Mouse (Mus musculus) liver, postnatal 0 days (tissue): ENCODE results near the gene Olfr619.

Experiments used
- CTCF ChIP-seq: sonication (generic); IDR thresholded peaks from 2 replicates; pipeline ENCODE4 v1.5.1; 2016; ENCODE audit warnings: antibody characterized with exemption, low read depth
- EP300 ChIP-seq: IDR thresholded peaks from 2 replicates; pipeline ENCODE4 v1.6.1; 2016; ENCODE audit warnings: antibody characterized with exemption, low read depth, mild to moderate bottlenecking

GRCm38 (mm10) chr7:103642602-103643001 lies 42.2 kb downstream of the Olfr619 start, which contains the start of gene Olfr622:
- TF ChIP-seq CTCF (no peak), EP300 (no peak)
